Mouse (Mus musculus): ENCODE measurements around the gene Rffl.

DNA sequence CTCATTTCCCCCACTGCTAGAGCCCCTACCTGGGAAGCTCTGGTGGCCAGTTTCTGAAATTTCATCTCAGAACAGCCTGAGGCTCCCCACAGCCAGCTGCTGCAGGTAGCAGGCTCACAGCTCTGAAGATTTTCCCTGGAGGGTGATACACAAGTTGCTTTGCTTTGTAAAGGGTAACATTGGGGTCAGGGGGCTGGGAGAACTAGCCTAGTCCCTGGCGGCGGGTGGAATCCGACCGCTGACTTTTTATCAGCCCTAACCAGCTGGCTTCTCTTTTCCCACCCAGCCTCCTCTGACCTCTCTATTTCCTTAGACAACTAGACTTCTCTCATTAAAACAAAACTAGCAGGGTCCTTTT lies 25.0 kb downstream of the Rffl start:
- TF ChIP-seq POLR2A (IDR thresholded peaks at IDR 0.05; ENCODE audit: insufficient read depth, low read length) (no peak), EP300 (IDR thresholded peaks at IDR 0.05; ENCODE audit: insufficient read depth, low read depth, low read length) (no peak), CTCF (IDR thresholded peaks at IDR 0.05; ENCODE audit: low read depth, low read length) (no peak)

Measured in ES-Bruce4 (cell line).